Mouse (Mus musculus): ENCODE measurements around the gene Neurl1a. TPM values are rescaled to one million over a fixed set of nuclear protein-coding genes. Genes with fewer than 3 reads are reported as not detected.
A peak's percentile ranks its signal among the peaks of the same experiment; 100 is the strongest.

The Neurl1a gene
- total RNA-seq, 1 experiment, result 10.2 TPM

- in situ Hi-C loops (cut with MboI; ENCODE audit: low sequenced_read_pairs in 2 of 2, unreplicated experiment in 2 of 2), result loop anchor here in 1 of 2 experiments (5.0 kb wide), 2 partner anchors 73 to 238 kb away; no protein-coding TSS in a partner anchor
- Histone ChIP-seq H3K9ac (ENCODE audit: insufficient read depth, low read depth, low read length, poor library complexity, severe bottlenecking) (no peak overlapping the region), H3K9me3 (ENCODE audit: control insufficient read depth, insufficient read depth, low read depth, low read length) (no peaks in the 10 kb centered on the region), H3K4me1 (ENCODE audit: control insufficient read depth in 2 of 2, insufficient read depth in 2 of 2, low read length in 2 of 2, poor library complexity in 1 of 2) (peaks cover 0 to 6% of the 10 kb centered on the region in 2 experiments; a peak in 1 of 4 replicates), H3K36me3 (ENCODE audit: control insufficient read depth, insufficient read depth, low read length, poor library complexity, severe bottlenecking) (peaks cover 8% of the 10 kb centered on the region; the same call in 1 of the 2 replicates), H3K27ac (ENCODE audit: insufficient read depth, low read depth, low read length, poor library complexity, severe bottlenecking) (no peak overlapping the region), H3K4me3 (ENCODE audit: insufficient read depth in 1 of 2, low read depth in 1 of 2, low read length in 2 of 2, poor library complexity in 1 of 2, severe bottlenecking in 1 of 2) (no peak overlapping the region)
- TF ChIP-seq ZC3H11A (IDR thresholded peaks at IDR 0.05; ENCODE audit: borderline replicate concordance, low read depth, low read length) (peak; percentile 77; the same call in 1 of the 2 replicates), ZNF384 (IDR thresholded peaks at IDR 0.05; ENCODE audit: low read depth, low read length) (no peak), MAFK (IDR thresholded peaks at IDR 0.05; ENCODE audit: insufficient read depth, low read depth, low read length) (no peak)
- DNase-seq (ENCODE audit: low read depth, low spot score), result peak; percentile 77
These were observed 85.9 kb downstream of the Neurl1a start for GRCm38 (mm10) chr19:47264322-47265092.

- DNase-seq (ENCODE audit: low read depth, low spot score), result no peak
- no peak for TF ChIP-seq ZNF384 (IDR thresholded peaks at IDR 0.05; ENCODE audit: low read depth, low read length)
- Histone ChIP-seq H3K9me3 (ENCODE audit: control insufficient read depth, insufficient read depth, low read depth, low read length) (no peaks in the 10 kb centered on the region), H3K4me1 (ENCODE audit: control insufficient read depth in 2 of 2, insufficient read depth in 2 of 2, low read length in 2 of 2, poor library complexity in 1 of 2) (peaks cover 0 to 4% of the 10 kb centered on the region in 2 experiments; a peak in 1 of 4 replicates), H3K27ac (ENCODE audit: insufficient read depth, low read depth, low read length, poor library complexity, severe bottlenecking) (no peak overlapping the region), H3K9ac (ENCODE audit: insufficient read depth, low read depth, low read length, poor library complexity, severe bottlenecking) (no peak overlapping the region), H3K4me3 (ENCODE audit: insufficient read depth in 1 of 2, low read depth in 1 of 2, low read length in 2 of 2, poor library complexity in 1 of 2, severe bottlenecking in 1 of 2) (no peak overlapping the region), H3K36me3 (ENCODE audit: control insufficient read depth, insufficient read depth, low read length, poor library complexity, severe bottlenecking) (peaks cover 8% of the 10 kb centered on the region; the same call in 1 of the 2 replicates)
- in situ Hi-C loops (cut with MboI; ENCODE audit: low sequenced_read_pairs in 2 of 2, unreplicated experiment in 2 of 2), result loop anchor here in 1 of 2 experiments (5.0 kb wide), 2 partner anchors 71 to 236 kb away; no protein-coding TSS in a partner anchor
These were observed 87.6 kb downstream of the Neurl1a start for GRCm38 (mm10) chr19:47266070-47266801.

- peaks cover 0 to 4% of the 10 kb centered on the region in 2 experiments; a peak in 1 of 4 replicates for H3K4me1 ChIP-seq (ENCODE audit: control insufficient read depth in 2 of 2, insufficient read depth in 2 of 2, low read length in 2 of 2, poor library complexity in 1 of 2)
- DNase-seq (ENCODE audit: low read depth, low spot score), result no peak
- in situ Hi-C loops (cut with MboI; ENCODE audit: low sequenced_read_pairs in 2 of 2, unreplicated experiment in 2 of 2), result loop anchor here in 1 of 2 experiments (5.0 kb wide), 2 partner anchors 70 to 235 kb away; no protein-coding TSS in a partner anchor
- H3K4me3 ChIP-seq (ENCODE audit: insufficient read depth in 1 of 2, low read depth in 1 of 2, low read length in 2 of 2, poor library complexity in 1 of 2, severe bottlenecking in 1 of 2), result peak overlapping the region; percentile 51 to 59
- H3K9me3 ChIP-seq (ENCODE audit: control insufficient read depth, insufficient read depth, low read depth, low read length), result no peaks in the 10 kb centered on the region
- H3K36me3 ChIP-seq (ENCODE audit: control insufficient read depth, insufficient read depth, low read length, poor library complexity, severe bottlenecking), result peaks cover 12% of the 10 kb centered on the region; the same call in 1 of the 2 replicates
- TF ChIP-seq ZNF384 (IDR thresholded peaks at IDR 0.05; ENCODE audit: low read depth, low read length) (no peak), HCFC1 (IDR thresholded peaks at IDR 0.05; ENCODE audit: borderline replicate concordance, insufficient read depth, low read length) (no peak), ZC3H11A (IDR thresholded peaks at IDR 0.05; ENCODE audit: borderline replicate concordance, low read depth, low read length) (no peak)
- no peak overlapping the region for H3K27ac ChIP-seq (ENCODE audit: insufficient read depth, low read depth, low read length, poor library complexity, severe bottlenecking)
- peak overlapping the region; percentile 11; the same call in 1 of the 2 replicates for H3K9ac ChIP-seq (ENCODE audit: insufficient read depth, low read depth, low read length, poor library complexity, severe bottlenecking)
These were observed 88.4 kb downstream of the Neurl1a start for GRCm38 (mm10) chr19:47267066-47267465.

GRCm38 (mm10) chr19:47269729-47270128, 91.1 kb downstream of the Neurl1a start:
- H3K4me3 ChIP-seq (ENCODE audit: insufficient read depth in 1 of 2, low read depth in 1 of 2, low read length in 2 of 2, poor library complexity in 1 of 2, severe bottlenecking in 1 of 2), result no peak overlapping the region
- no peak overlapping the region for H3K9ac ChIP-seq (ENCODE audit: insufficient read depth, low read depth, low read length, poor library complexity, severe bottlenecking)
- DNase-seq (ENCODE audit: low read depth, low spot score), result no peak
- H3K36me3 ChIP-seq (ENCODE audit: control insufficient read depth, insufficient read depth, low read length, poor library complexity, severe bottlenecking), result peaks cover 22% of the 10 kb centered on the region; the same call in 1 of the 2 replicates
- no peak overlapping the region for H3K27ac ChIP-seq (ENCODE audit: insufficient read depth, low read depth, low read length, poor library complexity, severe bottlenecking)
- TF ChIP-seq CHD2 (IDR thresholded peaks at IDR 0.05; ENCODE audit: low read depth, low read length), result no peak
- no peak for TF ChIP-seq ZNF384 (IDR thresholded peaks at IDR 0.05; ENCODE audit: low read depth, low read length)
- TF ChIP-seq ZC3H11A (IDR thresholded peaks at IDR 0.05; ENCODE audit: borderline replicate concordance, low read depth, low read length), result peak; percentile 16; the same call in 1 of the 2 replicates
- in situ Hi-C loops (cut with MboI; ENCODE audit: low sequenced_read_pairs in 2 of 2, unreplicated experiment in 2 of 2), result loop anchor here in 1 of 2 experiments (5.0 kb wide), 2 partner anchors 68 to 233 kb away; no protein-coding TSS in a partner anchor
- no peaks in the 10 kb centered on the region for H3K9me3 ChIP-seq (ENCODE audit: control insufficient read depth, insufficient read depth, low read depth, low read length)
- peaks cover 0 to 4% of the 10 kb centered on the region in 2 experiments; a peak in 1 of 4 replicates for H3K4me1 ChIP-seq (ENCODE audit: control insufficient read depth in 2 of 2, insufficient read depth in 2 of 2, low read length in 2 of 2, poor library complexity in 1 of 2)
